Mouse (Mus musculus) lung, adult 2 months (tissue): Measurements from ENCODE around the gene Gm11084. TPM values are rescaled to one million over a fixed set of nuclear protein-coding genes. Genes with fewer than 3 reads are reported as not detected.
A peak's percentile ranks its signal among the peaks of the same experiment; 100 is the strongest.

Experiments used
- DNase-seq: peaks from one replicate; pipeline ENCODE4 v3.0.0; 2022
- H3K4me1 ChIP-seq: fragments of 200-500 bp; 2 replicates; pipeline ENCODE4 v1.6.1; 2011; ENCODE audit warnings: low read length; ENCODE audit not compliant: control insufficient read depth, insufficient read depth
- H3K4me3 ChIP-seq: fragments of 200-500 bp; replicated peaks from 2 replicates; pipeline ENCODE3; 2011; ENCODE audit warnings: low read depth, mild to moderate bottlenecking, control low read depth, low read length; ENCODE audit errors: extremely low read depth
- CTCF ChIP-seq: fragments of 200-500 bp; IDR thresholded peaks from 2 replicates; pipeline ENCODE4 v1.5.1; 2011; ENCODE audit warnings: mild to moderate bottlenecking, low read length, control low read depth; ENCODE audit not compliant: insufficient read depth
- POLR2A ChIP-seq: fragments of 200-500 bp; IDR thresholded peaks from 2 replicates; pipeline ENCODE4 v1.6.1; 2011; ENCODE audit warnings: low read depth, mild to moderate bottlenecking, control low read depth, low read length, borderline replicate concordance; ENCODE audit errors: extremely low read depth
- WGBS: fragments of 180-500 bp; shearing (Covaris S2); methylation state at CpG from one replicate; pipeline ENCODE4 v1.1.7; 2018; 5-methylcytosine and 5-hydroxymethylcytosine counted together
- polyA plus RNA-seq: library from polyadenylated mRNA; depleted of rRNA; stranded (reverse); fragments of >200 nt; gene quantifications from 2 replicates; pipeline ENCODE4 v1.2.3, GENCODE M21; 2012

Gene Gm11084
- polyA plus RNA-seq, 1 experiment, result not detected

- TF ChIP-seq POLR2A (no peak), CTCF (no peak)
- 89% methylated on average over 9 of the region's 9 CpGs for WGBS
- H3K4me3 ChIP-seq, result no peak overlapping the region
- DNase-seq, result no peak
- H3K4me1 ChIP-seq, result peaks cover 7% of the 10 kb centered on the region
These were observed 21.0 kb upstream of the Gm11084 start for GRCm38 (mm10) chr2:73007472-73007871.

GRCm38 (mm10) chr2:73005611-73006515 is 19.3 kb upstream of the Gm11084 start:
- DNase-seq, result no peak
- TF ChIP-seq POLR2A (no peak), CTCF (no peak)
- Histone ChIP-seq H3K4me1 (peaks cover 7% of the 10 kb centered on the region), H3K4me3 (no peak overlapping the region)
- WGBS, result 55% methylated on average over 3 of the region's 3 CpGs

DNA sequence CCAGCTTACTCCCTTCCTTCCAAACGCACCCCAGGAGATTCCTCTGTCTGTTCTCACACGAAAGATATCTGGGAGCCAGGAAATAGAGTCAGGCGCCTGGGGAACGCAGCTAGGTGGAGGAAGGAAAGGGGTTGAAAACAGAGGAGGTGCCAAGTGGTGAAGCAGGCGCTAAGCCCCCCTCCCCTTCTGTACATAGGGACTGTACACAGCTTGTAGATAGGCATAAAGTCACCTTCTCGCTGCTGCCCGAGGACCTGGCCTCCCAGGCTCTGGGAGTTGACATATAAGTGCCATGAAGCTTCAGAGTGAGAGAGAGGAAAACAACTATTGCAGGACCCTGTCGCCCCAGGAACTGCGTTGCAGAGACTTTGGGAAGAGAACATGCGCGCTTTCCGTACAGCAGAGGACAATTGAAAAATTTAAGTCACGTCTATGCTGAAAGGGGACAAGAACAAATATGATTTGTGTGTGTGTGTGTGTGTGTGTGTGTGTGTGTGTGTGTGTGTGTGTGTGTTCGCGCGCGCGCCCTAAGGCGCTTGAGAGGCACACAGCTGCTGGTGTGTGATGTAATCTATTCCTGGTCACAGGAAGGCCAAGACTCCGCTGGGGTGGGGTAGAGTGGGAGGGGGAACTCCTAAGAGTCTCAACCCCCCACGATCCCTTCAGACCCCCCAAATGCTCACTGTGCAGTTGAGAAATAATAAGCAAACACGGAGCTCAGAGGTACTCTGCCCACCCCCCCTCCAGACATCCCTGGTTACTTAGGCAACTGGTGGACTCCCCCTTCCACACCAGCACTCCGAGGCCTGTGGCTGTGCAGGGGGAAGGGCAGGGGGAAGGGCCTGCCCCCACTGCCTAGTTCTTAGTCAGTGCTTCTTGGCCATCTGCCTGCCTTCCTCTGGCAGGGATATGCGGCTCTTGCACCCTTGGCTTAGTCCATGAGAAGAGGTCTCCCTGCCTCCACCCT is 17.5 kb upstream of the Gm11084 start:
- peaks cover 7% of the 10 kb centered on the region for H3K4me1 ChIP-seq
- WGBS, result 5% methylated on average over 24 of the region's 24 CpGs
- DNase-seq, result peak; percentile 61
- TF ChIP-seq POLR2A (no peak; the same call in 1 of the 2 replicates), CTCF (no peak)
- H3K4me3 ChIP-seq, result peak overlapping the region; percentile 33

DNA sequence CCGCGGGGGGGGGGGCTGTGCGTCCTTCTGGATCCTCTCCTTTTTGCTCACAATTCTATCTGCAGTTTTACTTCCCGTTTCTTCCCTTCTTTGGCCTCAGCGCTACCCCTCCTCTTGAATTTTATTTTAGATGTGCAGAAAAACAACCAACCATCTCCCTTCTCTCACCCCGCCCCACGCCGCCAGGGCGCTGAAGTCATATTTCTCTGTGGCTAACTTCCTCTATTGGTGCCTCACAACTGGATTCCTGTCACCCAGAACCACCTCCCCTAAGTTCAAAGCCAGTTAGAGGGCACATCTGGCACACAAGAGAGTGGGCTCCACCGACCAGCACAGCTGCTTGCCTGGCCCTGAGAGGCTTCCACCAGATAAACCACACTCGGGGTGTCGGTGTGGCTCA is 16.5 kb upstream of the Gm11084 start:
- no peak for TF ChIP-seq CTCF
- TF ChIP-seq POLR2A, result 0 out of 2 replicates have a peak, but pooled peaks have one; percentile 24
- peak; percentile 31 for DNase-seq
- WGBS, result 23% methylated on average over 12 of the region's 12 CpGs
- peaks cover 7% of the 10 kb centered on the region for H3K4me1 ChIP-seq
- peak overlapping the region; percentile 44 for H3K4me3 ChIP-seq

DNA sequence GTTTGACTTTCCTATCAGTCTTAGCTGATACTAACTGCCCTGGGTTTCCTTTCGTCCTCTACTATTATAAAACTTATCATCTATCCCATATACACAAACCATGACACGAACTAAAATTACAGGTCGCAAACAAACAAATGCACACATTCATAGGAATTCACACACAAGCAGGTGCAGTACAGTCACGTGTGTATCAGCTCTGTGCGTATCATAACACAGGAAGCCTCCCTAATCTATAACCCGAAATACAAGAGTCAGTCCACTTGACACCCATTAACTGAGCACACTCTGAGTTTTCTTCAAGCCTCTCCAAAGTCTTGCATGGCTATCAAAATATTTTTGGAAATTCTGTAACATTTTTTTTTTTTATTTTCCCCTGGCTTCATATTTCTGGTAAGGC is 15.9 kb upstream of the Gm11084 start:
- DNase-seq, result no peak
- H3K4me3 ChIP-seq, result no peak overlapping the region
- peaks cover 7% of the 10 kb centered on the region for H3K4me1 ChIP-seq
- TF ChIP-seq CTCF, result no peak
- no peak for TF ChIP-seq POLR2A
- WGBS, result 78% methylated on average over 6 of the region's 6 CpGs

DNA sequence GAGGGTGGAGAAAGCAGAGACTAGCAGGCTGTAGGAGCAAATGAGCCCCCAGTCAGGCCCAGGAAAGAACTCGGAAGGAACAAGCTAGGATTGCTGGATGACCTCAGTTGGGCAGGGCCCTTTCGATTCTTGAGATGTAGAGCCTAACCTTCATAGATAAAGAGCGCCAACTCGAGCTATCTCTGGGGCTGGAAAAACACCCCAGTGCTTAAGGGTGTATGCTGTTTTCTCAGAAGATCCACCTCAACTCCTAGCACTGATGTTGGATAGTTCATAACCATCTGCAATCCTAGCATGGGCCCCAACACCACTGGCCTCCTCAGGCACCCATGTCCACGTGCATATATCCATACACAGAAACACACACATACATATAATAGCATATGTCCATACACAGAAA is 15.5 kb upstream of the Gm11084 start:
- 85% methylated on average over 5 of the region's 5 CpGs for WGBS
- H3K4me1 ChIP-seq, result peaks cover 7% of the 10 kb centered on the region
- no peak for TF ChIP-seq POLR2A
- no peak for TF ChIP-seq CTCF

GRCm38 (mm10) chr2:73000194-73000593 is 13.7 kb upstream of the Gm11084 start:
- H3K4me3 ChIP-seq, result no peak overlapping the region
- no peak for DNase-seq
- TF ChIP-seq CTCF, result no peak
- TF ChIP-seq POLR2A, result no peak
- H3K4me1 ChIP-seq, result peaks cover 16% of the 10 kb centered on the region
- 67% methylated on average over 8 of the region's 8 CpGs for WGBS

More for the DNA sequence above, 15.5 kb upstream of the Gm11084 start:
- no peak for DNase-seq
- no peak overlapping the region for H3K4me3 ChIP-seq

DNA sequence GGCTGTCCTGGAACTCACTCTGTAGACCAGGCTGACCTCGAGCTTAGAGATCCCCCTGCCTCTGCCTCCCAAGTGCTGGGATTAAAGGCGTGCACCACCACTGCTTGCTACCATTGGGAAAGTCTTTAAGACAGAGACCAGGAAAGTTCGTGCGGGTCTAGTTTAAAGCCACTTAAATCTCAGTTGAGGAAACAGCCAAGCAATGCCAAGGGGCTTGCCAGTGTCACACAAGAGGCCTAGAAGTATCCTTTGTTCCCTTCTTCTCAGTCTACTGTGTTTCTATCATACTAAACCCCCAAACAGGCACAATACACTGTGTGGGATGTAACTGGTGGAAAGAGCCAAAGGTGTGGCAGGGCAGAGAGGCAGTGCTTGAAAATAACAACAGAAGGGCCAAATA is 11.1 kb upstream of the Gm11084 start:
- Histone ChIP-seq H3K4me3 (no peak overlapping the region), H3K4me1 (peaks cover 10% of the 10 kb centered on the region)
- 86% methylated on average over 4 of the region's 4 CpGs for WGBS
- TF ChIP-seq CTCF (no peak), POLR2A (no peak)
- no peak for DNase-seq

- TF ChIP-seq POLR2A (no peak), CTCF (no peak)
- peaks cover 10% of the 10 kb centered on the region for H3K4me1 ChIP-seq
- WGBS, result 20% methylated on average over 9 of the region's 9 CpGs
- peak; percentile 65 for DNase-seq
- peak overlapping the region; percentile 55 for H3K4me3 ChIP-seq
These were observed 10.4 kb upstream of the Gm11084 start for GRCm38 (mm10) chr2:72996808-72997378.
